Mouse (Mus musculus): Measurements from ENCODE around the gene Mapk9. TPM values are rescaled to one million over a fixed set of nuclear protein-coding genes. Genes with fewer than 3 reads are reported as not detected.
"Not testable (repeated sequence)": the region's sequence is repeated elsewhere in the genome, so short reads cannot be mapped to it uniquely, and the experiment has no call there.

The Mapk9 gene
- total RNA-seq (2022) = 100 to 1,000 TPM; 143 to 179 (median 165) TPM

DNA sequence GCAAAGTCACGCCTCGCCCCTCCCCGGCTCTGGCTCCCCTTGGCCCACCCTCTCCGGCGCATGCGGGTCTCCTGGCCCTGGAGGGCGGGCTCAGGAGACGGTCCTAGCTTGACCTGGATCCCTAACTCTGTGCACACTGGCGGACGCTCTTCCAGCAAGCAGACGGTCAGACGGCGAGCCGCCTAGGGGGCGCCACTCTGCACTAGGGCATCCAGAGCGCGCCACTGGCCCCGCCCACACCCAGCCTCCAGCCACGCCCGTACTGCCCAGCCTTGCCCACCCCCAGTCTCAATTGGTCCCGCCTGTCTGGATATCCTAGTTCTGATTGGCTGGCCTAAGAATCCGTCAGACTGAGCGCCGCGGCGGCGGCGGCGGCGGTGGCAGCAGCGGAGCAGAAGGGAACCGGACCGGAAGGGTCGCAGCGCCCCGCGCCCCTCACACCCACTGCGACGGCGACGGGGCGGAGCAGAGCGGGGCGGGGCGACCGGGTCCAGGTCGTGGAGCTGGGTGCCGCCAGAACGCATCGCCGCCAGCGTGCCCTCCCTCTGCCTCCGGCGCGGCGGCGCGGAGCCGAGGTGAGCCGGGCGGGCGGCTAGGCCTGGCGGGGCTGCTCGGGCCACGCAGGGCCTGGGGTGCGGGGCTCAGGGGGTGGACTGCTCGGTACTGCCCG, at the start of gene Mapk9:
Gene Mapk9 (plus strand): TSS at position 351 of the 670 bp plus-strand sequence.
- DNase-seq (ENCODE audit: low spot score in 2 of 2) = peak; percentile 97 to 98

DNA sequence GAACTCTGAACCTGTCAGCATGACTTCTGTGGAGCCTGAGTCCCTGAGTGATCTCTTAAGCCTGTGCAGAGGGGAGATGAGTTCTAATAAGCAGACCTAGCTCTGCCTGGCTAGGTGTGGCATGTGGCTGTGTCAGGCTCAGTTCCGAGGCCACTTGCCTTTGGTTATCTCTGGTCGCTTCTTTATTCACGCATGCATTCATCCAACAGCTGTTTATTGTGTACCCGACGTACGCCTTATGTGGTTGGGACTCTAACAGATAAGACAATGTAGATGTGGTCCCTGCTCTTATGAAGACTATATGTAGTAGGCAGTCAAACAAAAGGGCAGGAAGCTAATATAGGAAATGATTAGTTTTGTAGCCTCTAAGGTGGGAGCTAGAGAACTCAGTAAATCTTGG, 47.6 kb upstream of the Mapk9 start:
- no peak for DNase-seq (ENCODE audit: low spot score in 2 of 2)

DNA sequence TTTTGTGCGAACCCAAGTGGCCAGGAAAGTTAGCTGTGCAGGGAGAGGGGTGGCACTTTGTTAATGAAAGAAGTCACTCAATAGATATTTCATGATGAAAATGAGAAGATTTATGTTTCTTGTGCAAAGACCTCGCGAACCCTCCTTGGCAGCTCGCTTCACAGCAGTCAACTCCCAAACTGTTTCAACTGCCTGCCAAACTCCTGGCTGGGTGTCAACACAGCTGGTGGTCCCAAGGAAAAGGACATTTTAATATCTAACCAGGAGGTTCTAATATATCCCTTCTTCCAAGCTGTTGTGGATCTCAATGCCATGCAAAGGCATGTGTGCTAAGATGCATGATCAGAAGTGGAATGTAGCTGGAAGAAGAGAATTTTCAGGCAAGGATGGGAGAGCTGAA, 45.0 kb upstream of the Mapk9 start:
- no peak for DNase-seq (ENCODE audit: low spot score in 2 of 2)

DNA sequence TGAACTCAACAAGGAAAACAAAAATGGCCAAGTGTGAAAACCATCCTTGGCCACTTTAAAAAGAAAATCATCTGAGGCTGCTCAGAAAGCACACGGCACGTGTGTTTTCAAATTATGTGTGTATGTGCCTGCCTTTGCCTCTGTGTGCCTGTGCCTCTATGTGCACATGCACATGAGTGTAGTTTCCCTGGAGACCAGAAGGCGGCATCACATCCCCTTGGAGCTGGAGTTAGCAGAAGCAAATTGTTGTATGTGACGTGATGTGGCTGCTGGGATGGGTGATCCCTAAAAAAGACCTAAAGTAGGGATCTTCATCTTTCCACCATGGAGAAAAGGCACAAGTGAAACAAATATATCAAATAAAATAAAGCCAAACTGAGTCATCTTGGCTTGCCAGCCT, 42.8 kb upstream of the Mapk9 start:
- no peak for DNase-seq (ENCODE audit: low spot score in 2 of 2)

DNA sequence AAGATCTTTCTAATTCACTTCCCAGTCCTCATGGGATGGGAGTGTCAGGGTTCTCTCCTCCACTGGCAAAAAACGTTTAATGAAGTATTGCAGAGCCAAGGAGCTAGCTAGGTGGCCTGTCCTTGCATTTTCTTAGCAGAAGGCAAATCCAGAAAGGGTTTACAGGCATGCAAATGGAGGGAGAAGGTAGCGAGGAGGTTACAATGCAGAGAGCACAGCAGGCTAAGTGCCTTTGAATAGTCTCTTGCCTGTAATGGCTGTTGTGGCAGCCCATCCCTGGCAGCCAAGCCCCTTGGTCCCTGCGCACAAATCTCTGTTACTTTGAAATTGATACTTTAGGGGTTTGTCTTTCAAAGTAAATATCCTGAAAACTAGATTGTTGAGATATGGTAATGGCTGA, 40.3 kb upstream of the Mapk9 start:
- no peak for DNase-seq (ENCODE audit: low spot score in 2 of 2)

DNA sequence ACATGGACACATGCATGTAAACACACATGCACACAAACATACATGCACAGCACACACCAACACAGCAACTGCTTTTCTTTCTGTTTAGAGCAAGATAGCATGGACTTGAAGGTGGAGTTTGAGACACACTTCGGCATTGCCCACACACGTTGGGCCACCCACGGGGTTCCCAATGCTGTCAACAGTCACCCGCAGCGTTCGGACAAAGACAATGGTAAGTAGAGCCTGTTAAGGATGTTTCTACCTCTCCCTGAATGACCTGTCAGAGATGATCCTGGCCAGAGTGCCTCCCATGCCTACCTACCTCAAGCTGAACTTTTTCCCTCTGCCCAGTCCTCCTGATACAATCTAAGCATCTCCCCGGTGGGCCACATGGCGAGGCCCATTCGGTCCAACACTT, 37.6 kb upstream of the Mapk9 start:
- no peak for DNase-seq (ENCODE audit: low spot score in 2 of 2)

DNA sequence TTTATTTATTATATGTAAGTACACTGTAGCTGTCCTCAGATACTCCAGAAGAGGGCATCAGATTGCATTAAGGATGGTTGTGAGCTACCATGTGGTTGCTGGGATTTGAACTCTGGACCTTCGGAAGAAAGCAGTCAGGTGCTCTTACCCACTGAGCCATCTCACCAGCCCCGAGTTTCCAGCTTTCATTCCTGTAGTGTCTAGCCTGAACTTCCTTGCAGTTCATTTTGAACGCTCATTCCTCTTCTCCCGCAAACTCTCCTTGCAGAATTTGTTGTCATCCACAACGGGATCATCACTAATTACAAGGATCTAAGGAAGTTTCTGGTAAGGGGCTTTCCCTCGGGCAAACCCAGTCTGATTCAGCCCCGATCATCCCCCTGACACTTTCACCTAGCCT, 35.9 kb upstream of the Mapk9 start:
- not testable (repeated sequence) for DNase-seq (ENCODE audit: low spot score in 2 of 2)

DNA sequence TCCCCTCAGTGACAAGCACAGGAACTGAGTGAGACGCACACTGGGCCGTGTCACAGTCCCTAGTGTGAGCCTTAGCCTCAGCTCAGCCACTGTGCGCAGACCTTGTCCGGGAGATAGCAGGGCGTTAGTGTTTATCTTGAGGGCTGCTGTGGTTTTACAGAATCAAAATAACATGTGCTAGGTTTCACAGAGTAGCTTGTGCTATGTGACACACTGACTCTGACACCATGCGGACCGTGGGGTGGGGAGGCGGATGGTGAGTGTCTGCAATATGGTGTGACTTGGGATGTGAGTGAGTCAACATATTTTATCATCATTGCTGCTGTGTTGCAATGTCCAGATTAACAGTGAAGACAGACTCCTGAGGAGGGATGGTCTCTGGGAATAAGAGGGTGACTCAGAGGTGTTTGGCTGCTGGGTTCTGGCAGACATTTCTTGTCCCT, 35.4 kb upstream of the Mapk9 start:
- peak in 1 of 2 experiments; percentile 11 for DNase-seq (ENCODE audit: low spot score in 2 of 2)

DNA sequence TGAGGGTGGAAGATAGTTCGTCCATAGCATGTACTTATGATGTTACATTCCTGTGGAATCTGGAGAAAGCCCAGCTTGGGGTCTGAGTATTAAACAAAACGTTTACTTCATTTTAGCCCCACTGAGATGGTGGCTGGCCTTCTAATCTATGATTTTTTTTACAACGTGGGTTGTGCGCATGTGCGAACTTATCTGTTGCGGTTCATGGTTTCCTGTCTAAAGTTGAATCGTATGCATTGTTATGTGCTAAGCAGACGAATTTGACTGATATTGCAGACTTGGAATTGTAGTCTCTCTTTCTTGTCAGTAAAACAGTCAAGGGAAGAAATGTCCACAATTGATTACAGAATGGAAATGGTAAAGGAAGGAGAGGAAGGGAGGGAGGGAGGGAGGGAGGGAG, 34.7 kb upstream of the Mapk9 start:
- no peak for DNase-seq (ENCODE audit: low spot score in 2 of 2)

DNA sequence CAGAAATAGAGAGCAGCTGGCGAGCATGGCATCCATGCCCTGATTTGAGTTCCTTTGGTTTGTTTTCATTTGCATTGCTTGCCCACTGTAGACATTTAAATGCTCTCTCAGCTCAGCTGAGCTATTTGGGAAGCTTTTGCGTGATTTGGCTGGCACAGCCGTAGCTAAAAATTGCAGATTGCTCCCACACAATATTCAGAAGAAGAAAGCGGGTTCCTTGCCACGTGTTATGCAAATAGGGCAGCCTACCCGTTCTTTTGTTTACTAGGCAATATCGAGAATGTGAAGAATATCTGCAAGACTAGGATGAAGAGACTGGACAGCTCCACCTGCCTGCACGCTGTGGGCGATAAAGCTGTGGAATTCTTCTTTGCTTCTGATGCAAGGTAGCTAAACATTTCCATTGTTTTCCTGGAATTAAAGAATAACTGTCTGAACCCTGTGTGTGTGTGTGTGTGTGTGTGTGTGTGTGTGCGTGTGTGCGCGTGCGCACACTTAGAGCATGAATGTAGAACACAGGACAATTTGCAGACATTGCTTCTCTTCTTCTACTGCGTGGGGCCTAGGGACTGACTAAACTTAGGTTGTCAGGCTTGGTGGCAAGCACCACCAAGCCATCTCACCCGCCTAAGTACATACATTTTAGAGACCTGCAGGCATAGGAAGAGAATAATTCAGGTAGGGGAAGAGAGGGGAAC, 27.5 kb upstream of the Mapk9 start:
- peak; percentile 73 to 83 for DNase-seq (ENCODE audit: low spot score in 2 of 2)

DNA sequence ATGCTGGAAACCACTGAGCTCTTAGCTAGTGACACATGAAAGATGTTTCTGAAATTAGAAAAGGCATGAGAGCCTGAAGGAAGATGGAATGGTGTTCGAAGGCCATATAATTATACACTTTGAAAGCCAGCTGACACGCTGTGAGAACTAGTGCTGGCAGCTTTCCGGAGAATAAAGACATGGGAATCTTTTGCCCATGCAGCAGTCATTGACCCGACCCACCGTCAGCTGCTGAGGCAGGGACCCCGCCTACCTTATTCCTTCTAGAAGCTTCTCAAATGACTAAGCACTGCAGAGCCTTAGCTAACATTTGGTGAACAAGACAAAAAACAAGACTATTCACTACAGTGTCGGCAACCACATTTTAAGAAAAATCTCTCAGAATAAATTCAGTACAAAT, 26.9 kb upstream of the Mapk9 start:
- DNase-seq (ENCODE audit: low spot score in 2 of 2) = no peak

DNA sequence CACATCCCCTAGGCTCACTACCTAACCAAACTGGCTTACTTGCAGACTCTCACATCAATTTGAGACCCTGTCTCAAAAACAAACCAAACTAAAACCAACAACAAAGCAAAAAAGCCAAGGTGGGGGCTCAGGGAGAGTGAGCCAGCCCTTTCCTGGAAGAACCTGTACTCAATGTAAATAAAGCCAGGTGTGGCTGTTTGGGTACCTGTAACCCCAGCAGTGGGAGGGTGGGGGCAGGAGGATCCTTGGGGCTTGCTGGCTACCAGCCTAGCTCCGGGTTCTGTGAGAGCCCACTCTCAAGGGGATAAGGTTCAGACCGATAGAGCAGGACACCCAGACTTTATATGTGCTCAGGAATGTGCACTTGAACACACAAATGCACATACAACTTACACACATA, 25.6 kb upstream of the Mapk9 start:
- DNase-seq (ENCODE audit: low spot score in 2 of 2) = no peak

DNA sequence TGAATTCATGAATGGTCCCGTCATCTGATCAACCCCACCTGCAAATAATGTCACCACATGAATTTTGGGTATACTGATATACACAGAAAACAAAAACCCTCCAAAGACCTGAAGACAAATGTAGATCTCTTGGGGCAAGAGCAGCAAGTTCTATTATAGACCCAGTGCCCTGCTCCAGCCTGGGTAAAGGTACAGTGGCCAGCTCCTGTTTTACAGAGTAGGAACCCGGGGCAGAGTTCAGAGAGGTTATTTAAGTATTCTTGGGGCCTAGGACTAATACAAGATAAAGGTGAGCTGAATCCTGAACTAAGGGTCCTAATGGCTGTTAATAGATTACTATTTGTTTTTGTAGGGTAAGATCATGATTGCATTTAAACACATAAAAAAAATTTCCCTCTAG, 25.0 kb upstream of the Mapk9 start:
- DNase-seq (ENCODE audit: low spot score in 2 of 2) = no peak

DNA sequence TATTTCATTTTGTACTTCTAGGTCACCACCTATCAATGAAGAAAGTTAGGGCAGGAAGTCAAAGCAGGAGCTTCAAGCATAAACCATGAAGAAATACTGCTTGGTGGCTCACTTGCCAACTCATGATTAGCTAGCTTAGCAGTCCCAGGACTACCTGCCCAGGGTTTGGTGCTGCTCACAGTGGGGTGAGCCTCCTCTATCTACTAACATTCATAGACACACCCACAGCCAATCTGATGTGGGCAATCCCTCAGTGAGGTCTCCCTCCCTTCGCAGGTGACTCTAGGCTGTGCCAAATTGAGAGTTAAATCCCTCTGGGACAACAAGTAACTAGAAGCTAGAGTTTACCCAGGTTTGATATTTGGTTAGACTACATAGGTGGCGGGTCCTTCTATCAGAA, 24.2 kb upstream of the Mapk9 start:
- no peak for DNase-seq (ENCODE audit: low spot score in 2 of 2)

DNA sequence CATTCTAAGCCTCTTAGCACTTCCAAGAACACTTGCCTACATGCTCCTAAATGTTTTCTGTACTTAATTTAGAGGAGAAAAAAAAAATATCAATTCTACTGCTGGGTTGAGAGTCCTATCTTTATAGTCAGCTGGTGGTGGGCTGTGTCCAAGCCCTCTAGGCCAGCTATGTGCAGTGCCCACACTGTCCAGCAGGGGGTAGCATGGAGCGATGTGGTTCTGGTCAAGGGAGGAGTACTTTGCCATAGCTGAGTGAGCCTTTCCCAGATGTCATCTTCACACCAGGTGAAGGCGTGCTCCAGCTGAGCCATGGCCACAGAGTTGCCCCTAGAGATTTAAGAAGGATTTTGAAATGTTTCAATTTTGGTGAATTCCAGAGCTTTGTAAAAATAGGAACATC, 21.7 kb upstream of the Mapk9 start:
- no peak for DNase-seq (ENCODE audit: low spot score in 2 of 2)

DNA sequence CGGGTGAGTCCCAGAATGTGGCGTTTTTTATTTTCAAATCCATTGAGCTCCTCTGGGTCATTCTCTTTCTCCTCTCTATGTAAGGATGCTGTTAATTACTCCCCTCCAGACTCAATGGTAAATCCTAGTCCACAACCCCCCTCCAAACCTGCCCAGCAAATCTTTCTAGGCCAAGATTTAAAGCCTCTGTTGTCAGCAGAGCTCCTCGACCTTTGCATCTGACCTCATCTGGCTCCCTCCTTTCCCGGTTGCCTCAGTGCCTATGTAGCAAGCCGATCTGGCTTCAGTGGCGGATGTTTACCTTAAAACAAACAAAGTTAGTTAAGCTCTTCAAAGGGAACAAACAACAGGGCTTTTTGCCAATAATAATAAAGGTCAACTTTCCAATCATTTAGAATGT, 19.3 kb upstream of the Mapk9 start:
- DNase-seq (ENCODE audit: low spot score in 2 of 2) = no peak

DNA sequence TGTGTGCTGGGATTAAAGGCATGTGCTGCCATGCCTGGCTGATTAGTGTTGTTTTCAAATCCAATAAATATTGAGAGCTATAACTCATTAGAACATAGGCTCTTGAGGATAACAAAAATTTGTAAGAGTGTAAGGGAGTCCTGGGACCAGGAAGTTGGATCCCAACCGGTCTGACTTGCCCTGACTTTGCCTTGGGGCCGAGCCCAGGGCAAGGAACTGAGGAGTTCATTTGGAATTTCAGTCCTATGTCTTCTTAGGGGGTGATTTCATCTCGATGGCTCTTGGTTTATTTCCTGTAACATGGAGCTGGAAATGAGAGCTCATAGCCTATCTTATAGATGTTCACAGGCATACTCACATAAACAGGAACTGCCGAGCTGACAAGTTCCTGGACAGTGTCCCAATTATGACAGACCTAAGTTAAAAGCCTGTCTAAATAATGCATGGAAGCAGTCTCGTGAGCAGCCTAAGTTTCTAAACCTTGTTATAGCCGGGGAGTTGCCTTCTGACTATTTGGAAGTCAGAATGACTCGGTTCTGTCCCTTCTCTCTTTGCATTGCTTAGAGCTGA, 17.3 kb upstream of the Mapk9 start:
- DNase-seq (ENCODE audit: low spot score in 2 of 2) = no peak

DNA sequence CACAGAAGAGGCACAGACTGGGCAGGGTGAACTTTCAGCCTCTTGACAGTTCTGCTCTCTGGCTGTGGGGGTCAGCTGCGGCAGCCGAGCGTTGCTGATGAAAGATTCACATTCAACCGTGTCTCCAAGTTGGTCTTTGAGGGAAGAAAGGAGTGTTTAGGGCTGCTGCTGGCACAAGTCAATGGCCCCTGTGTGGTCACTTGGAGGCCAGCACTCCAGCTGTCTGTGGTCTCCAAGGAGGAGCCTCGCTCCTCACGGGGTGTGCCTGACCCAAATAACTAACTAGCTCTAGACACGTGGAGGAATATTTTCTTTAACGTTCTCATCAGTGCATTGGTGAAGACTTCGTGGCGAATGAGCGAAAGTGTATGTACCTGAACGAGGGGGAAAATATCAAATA, 14.6 kb upstream of the Mapk9 start:
- no peak for DNase-seq (ENCODE audit: low spot score in 2 of 2)

DNA sequence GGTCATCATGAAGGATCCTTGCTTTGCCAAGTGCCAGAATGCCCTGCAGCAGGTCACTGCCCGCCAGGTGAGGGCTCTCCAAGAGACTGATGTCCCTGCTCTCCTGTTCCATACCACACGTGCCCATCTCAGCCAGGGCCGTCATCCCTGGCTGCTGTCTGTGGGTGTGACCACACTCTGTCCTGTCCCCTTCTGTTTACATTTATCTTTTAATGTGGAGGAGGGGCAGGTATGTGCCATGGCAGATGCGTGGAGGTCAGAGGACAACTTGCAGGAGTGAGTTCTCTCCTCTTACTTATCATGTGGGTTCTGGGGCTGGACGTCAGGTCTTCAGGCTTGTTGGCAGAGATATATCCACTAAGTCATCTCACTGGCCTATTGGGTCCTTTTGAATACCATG, 13.6 kb upstream of the Mapk9 start:
- DNase-seq (ENCODE audit: low spot score in 2 of 2) = no peak

DNA sequence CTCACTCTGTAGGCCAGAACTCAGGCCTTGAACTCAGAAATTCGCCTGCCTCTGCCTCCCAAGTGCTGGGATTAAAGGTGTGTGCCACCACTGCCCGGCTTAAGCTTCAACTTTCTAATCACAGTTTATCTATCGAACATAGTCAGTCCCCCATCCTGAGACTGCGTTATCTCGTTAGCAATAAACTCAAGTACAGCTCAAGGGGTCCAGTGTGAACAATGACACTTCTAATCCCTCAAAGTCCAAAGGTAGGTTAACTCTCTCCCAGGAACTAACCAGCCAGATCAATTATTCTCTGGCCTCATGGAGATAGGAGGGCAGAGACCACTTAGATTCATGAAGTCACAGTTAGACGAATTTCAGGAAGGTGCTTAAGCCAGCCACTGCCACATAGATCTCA, 12.3 kb upstream of the Mapk9 start:
- no peak for DNase-seq (ENCODE audit: low spot score in 2 of 2)

DNA sequence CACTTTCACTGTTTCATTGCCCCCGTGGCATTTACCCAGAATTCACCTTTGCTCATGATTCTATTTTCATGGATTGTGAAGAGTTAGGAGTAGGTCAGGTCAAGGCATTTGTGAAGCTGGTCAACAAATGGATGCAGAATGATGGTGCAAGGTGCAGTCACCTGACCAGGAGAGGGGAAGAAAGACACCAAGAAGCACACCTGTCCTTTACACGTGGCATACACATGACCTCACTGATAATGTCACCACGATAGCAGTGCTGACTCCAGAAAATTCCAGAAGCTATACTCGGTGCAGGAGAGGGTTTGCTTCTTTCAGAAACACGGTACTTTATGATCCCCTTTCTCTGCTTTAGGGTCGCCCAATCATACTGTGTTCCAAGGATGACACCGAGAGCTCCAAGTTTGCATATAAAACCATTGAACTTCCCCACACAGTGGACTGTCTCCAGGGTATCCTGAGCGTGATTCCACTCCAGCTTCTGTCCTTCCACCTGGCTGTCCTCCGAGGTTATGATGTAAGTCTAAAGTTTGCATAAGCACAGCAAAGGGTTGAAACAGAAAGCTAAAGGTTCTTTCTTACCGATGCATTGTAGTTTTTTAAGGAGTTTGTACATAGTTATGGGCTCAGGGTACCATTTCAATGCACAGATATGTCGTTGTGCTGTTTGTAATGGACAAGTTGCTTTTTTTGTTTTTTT, 11.1 kb upstream of the Mapk9 start:
- no peak for DNase-seq (ENCODE audit: low spot score in 2 of 2)

DNA sequence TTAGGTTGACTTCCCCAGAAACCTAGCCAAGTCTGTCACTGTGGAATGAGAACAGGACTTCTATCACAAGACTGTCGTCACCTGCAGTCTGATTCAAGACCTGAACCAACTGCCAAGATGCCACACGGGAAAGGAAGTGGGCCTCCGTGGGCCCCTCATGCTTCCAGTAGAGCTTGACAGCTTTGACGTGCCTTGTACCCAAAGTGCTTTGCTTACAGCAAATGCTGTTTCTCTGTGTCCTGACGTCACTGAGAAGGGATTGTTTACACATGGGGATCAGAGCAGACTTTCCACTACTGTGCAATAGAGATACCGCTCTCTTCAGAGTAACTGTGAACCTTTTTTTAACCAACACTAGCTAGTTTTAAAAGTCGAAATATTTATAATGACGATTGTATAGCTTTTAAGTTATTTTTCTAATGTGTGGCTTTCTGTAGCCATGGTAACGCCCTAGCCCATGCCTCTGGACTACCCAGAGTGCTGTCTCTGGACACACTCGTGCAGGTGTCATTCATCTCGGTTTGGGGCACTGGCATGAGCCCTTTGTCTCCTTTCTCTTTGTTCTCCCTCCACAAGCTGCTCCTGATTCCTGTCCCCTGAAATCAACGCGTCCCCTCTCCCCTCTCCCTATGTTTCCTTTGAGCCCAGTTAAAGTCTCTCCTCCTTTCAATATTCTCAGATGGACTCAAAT, 8.7 kb upstream of the Mapk9 start:
- no peak for DNase-seq (ENCODE audit: low spot score in 2 of 2)
